Mouse (Mus musculus): ENCODE results near the gene Ppp1r2. TPM values are rescaled to one million over a fixed set of nuclear protein-coding genes. Genes with fewer than 3 reads are reported as not detected.

The Ppp1r2 gene
- polyA plus RNA-seq, 1 experiment = 17.1 TPM

- WGBS = 27% methylated on average over 18 of the region's 18 CpGs
- DNase-seq (ENCODE audit: low read depth, low spot score) = peak; percentile 25
Observed at GRCm38 (mm10) chr16:31235457-31236310, 39.4 kb downstream of the Ppp1r2 start.

GRCm38 (mm10) chr16:31234808-31235456 lies 40.1 kb downstream of the Ppp1r2 start:
- whole genome bisulfite sequencing = 85% methylated on average over 12 of the region's 12 CpGs

GRCm38 (mm10) chr16:31234356-31234755 lies 40.7 kb downstream of the Ppp1r2 start:
- 33% methylated on average over 3 of the region's 3 CpGs for WGBS
- no peak for DNase-seq (ENCODE audit: low read depth, low spot score)

More at GRCm38 (mm10) chr16:31234808-31235456, 40.1 kb downstream of the Ppp1r2 start:
- no peak for DNase-seq (ENCODE audit: low read depth, low spot score)

- no peak for DNase-seq (ENCODE audit: low read depth, low spot score)
- 6% methylated on average over 20 of the region's 20 CpGs for WGBS
Observed at GRCm38 (mm10) chr16:31233541-31234339, 41.3 kb downstream of the Ppp1r2 start.

GRCm38 (mm10) chr16:31233167-31233498 lies 41.9 kb downstream of the Ppp1r2 start:
- 8% methylated on average over 4 of the region's 4 CpGs for WGBS
- DNase-seq (ENCODE audit: low read depth, low spot score) = no peak

GRCm38 (mm10) chr16:31232491-31233166 lies 42.4 kb downstream of the Ppp1r2 start:
- 59% methylated on average over 5 of the region's 5 CpGs for WGBS
- DNase-seq (ENCODE audit: low read depth, low spot score) = no peak

- WGBS = 65% methylated on average over 5 of the region's 5 CpGs
Observed at GRCm38 (mm10) chr16:31231591-31231990, 43.5 kb downstream of the Ppp1r2 start.

GRCm38 (mm10) chr16:31227746-31228145 lies 47.3 kb downstream of the Ppp1r2 start:
- no peak for DNase-seq (ENCODE audit: low read depth, low spot score)
- 96% methylated on average over 1 of the region's 1 CpGs for WGBS

More at GRCm38 (mm10) chr16:31231591-31231990, 43.5 kb downstream of the Ppp1r2 start:
- no peak for DNase-seq (ENCODE audit: low read depth, low spot score)

GRCm38 (mm10) chr16:31215271-31215670 lies 59.8 kb downstream of the Ppp1r2 start:
- 98% methylated on average over 4 of the region's 4 CpGs for WGBS
- no peak for DNase-seq (ENCODE audit: low read depth, low spot score)

- DNase-seq (ENCODE audit: low read depth, low spot score) = no peak
- WGBS = 91% methylated on average over 6 of the region's 6 CpGs
Observed at GRCm38 (mm10) chr16:31213463-31213862, 61.6 kb downstream of the Ppp1r2 start.

GRCm38 (mm10) chr16:31211503-31211902 lies 63.6 kb downstream of the Ppp1r2 start:
- no peak for DNase-seq (ENCODE audit: low read depth, low spot score)
- 62% methylated on average over 9 of the region's 9 CpGs for WGBS

GRCm38 (mm10) chr16:31210453-31210852 lies 64.6 kb downstream of the Ppp1r2 start:
- 42% methylated on average over 4 of the region's 4 CpGs for WGBS
- DNase-seq (ENCODE audit: low read depth, low spot score) = no peak

GRCm38 (mm10) chr16:31209911-31210310 lies 65.2 kb downstream of the Ppp1r2 start:
- 55% methylated on average over 5 of the region's 5 CpGs for WGBS
- DNase-seq (ENCODE audit: low read depth, low spot score) = no peak

- no peak for DNase-seq (ENCODE audit: low read depth, low spot score)
- 64% methylated on average over 7 of the region's 7 CpGs for WGBS
Observed at GRCm38 (mm10) chr16:31205726-31206125, 69.4 kb downstream of the Ppp1r2 start.

- WGBS = 88% methylated on average over 8 of the region's 8 CpGs
- DNase-seq (ENCODE audit: low read depth, low spot score) = no peak
Observed at GRCm38 (mm10) chr16:31205187-31205586, 69.9 kb downstream of the Ppp1r2 start.

GRCm38 (mm10) chr16:31204216-31204615 lies 70.9 kb downstream of the Ppp1r2 start:
- WGBS = 89% methylated on average over 1 of the region's 1 CpGs
- no peak for DNase-seq (ENCODE audit: low read depth, low spot score)

- WGBS = 26% methylated on average over 2 of the region's 2 CpGs
- DNase-seq (ENCODE audit: low read depth, low spot score) = peak; percentile 43
Observed at GRCm38 (mm10) chr16:31201704-31202103, 73.4 kb downstream of the Ppp1r2 start.
